In the genomic region with DNA sequence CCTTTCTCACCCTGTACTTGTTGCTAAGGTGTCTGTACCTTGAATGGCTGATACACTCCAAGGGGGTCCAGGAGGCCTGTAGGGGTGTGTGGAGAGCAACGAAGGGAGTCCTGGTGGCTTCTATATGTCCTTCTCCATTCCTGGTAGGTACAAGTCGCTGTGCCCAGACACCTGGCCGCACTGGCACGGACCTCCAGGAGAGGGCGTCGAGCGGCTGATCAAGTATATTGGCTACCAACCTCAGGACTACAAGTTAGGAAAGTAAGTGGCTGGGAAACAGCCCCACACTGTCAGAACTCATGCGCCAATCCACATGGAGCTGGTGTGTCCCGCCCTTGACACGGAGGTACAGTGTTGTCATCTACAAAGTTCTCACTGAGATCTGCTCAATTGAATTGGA, we compare ENCODE assay signal across 17 mouse cellular contexts. TPM values are rescaled to one million over a fixed set of nuclear protein-coding genes. Genes with fewer than 3 reads are reported as not detected.
DNase-seq lines count a peak whose midpoint lies in the region; ATAC-seq and TF ChIP-seq lines count a peak whose summit lies in the region.
"Had no signal": no experiment of that assay in that cellular context is flagged by ENCODE, and none has a peak within 500 bp of the region (broad histone marks: within the 10 kb centered on the region; RNA-seq: fewer than 3 reads in every experiment).

No protein-coding gene starts in this region.

- 51% methylated on average over 10 of the region's 10 CpGs for WGBS in lung, embryonic 14.5 days
- 68% methylated on average over 10 of the region's 10 CpGs for WGBS in midbrain, embryonic 16.5 days

- H3K4me1 ChIP-seq in lung, embryonic 14.5 days (ENCODE audit: insufficient read depth): no peaks in the 10 kb centered on the region; the same call in 1 of the 2 replicates
- H3K4me1 ChIP-seq in midbrain, embryonic 16.5 days (ENCODE audit: control insufficient read depth, insufficient read depth, low read length): no peaks in the 10 kb centered on the region

- no peak overlapping the region for H3K27ac ChIP-seq in lung, embryonic 14.5 days (ENCODE audit: low read depth)
- H3K27ac ChIP-seq in midbrain, embryonic 16.5 days (ENCODE audit: low read length): no peak overlapping the region
- H3K27ac ChIP-seq: forebrain, embryonic 13.5 days; liver, embryonic 15.5 days had no signal

- peak; percentile 90 for DNase-seq in heart, adult 11 months
- no peak for DNase-seq in heart, postnatal 4 days
- DNase-seq in lung, embryonic 14.5 days: no peak
- no peak for DNase-seq in lung, postnatal 36 days
- peak; percentile 59 for DNase-seq in R1 (ENCODE audit: low read depth, low spot score)
- peak; percentile 22 for DNase-seq in splenic B cell, adult 2 months (ENCODE audit: low read depth, low spot score)
- DNase-seq in heart, adult 8-10 months (ENCODE audit: low spot score): no peak
- DNase-seq: adrenal gland, adult 8-10 months; cerebellum, postnatal 36 days; heart, adult 18-20 months; heart, postnatal 10 days; right cerebral cortex, adult 18-20 months had no signal

- ATAC-seq in lung, embryonic 14.5 days (ENCODE audit: insufficient read depth): no peak
- ATAC-seq in midbrain, embryonic 16.5 days: no peak
- ATAC-seq: forebrain, embryonic 13.5 days; Patski had no signal

- H3K9ac ChIP-seq in lung, embryonic 14.5 days: no peak overlapping the region
- H3K9ac ChIP-seq in midbrain, embryonic 16.5 days (ENCODE audit: low read depth, low read length): no peak overlapping the region
- H3K9ac ChIP-seq: forebrain, embryonic 13.5 days; liver, embryonic 15.5 days had no signal

- no peaks in the 10 kb centered on the region for H3K27me3 ChIP-seq in lung, embryonic 14.5 days (ENCODE audit: insufficient read depth, low read length)
- H3K27me3 ChIP-seq in splenic B cell, adult 2 months (ENCODE audit: control insufficient read depth, insufficient read depth, low read length, poor library complexity, severe bottlenecking): no peaks in the 10 kb centered on the region
- H3K27me3 ChIP-seq in midbrain, embryonic 16.5 days (ENCODE audit: control insufficient read depth, insufficient read depth, low read depth, low read length): no peaks in the 10 kb centered on the region
- H3K27me3 ChIP-seq: liver, embryonic 15.5 days; Patski had no signal

- TF ChIP-seq CTCF in lung, embryonic 14.5 days (IDR thresholded peaks at IDR 0.05; ENCODE audit: low read depth): peak; percentile 15; the same call in 1 of the 2 replicates

- no peak overlapping the region for H3K4me2 ChIP-seq in lung, embryonic 14.5 days
- no peak overlapping the region for H3K4me2 ChIP-seq in midbrain, embryonic 16.5 days (ENCODE audit: low read length)
- H3K4me2 ChIP-seq: forebrain, embryonic 13.5 days; liver, embryonic 15.5 days had no signal

- no peak overlapping the region for H3K4me3 ChIP-seq in lung, embryonic 14.5 days (ENCODE audit: low read depth, low read length)
- no peak overlapping the region for H3K4me3 ChIP-seq in midbrain, embryonic 16.5 days (ENCODE audit: low read depth, low read length)
- H3K4me3 ChIP-seq: forebrain, embryonic 13.5 days; liver, embryonic 15.5 days had no signal

- H3K9me3 ChIP-seq in lung, embryonic 14.5 days (ENCODE audit: low read depth, low read length): no peaks in the 10 kb centered on the region
- no peaks in the 10 kb centered on the region for H3K9me3 ChIP-seq in midbrain, embryonic 16.5 days (replicated peaks; ENCODE audit: control insufficient read depth, low read length, poor library complexity, severe bottlenecking)
- H3K9me3 ChIP-seq: forebrain, embryonic 13.5 days; liver, embryonic 15.5 days; megakaryocyte, embryonic 14.5 days had no signal

- no peaks in the 10 kb centered on the region for H3K36me3 ChIP-seq in lung, embryonic 14.5 days (ENCODE audit: insufficient read depth)
- no peaks in the 10 kb centered on the region for H3K36me3 ChIP-seq in splenic B cell, adult 2 months (ENCODE audit: control insufficient read depth, insufficient read depth, low read length, poor library complexity, severe bottlenecking)
- H3K36me3 ChIP-seq in midbrain, embryonic 16.5 days (ENCODE audit: control insufficient read depth, insufficient read depth, low read length): no peaks in the 10 kb centered on the region
- H3K36me3 ChIP-seq: liver, embryonic 15.5 days had no signal

RNA-seq across cellular contexts. Expression of gene Kctd10, which starts 28.8 kb away (rescaled TPM):
- 10 to 100 TPM; 76.1 to 80.1 TPM for total RNA-seq in heart, postnatal 4 days (2021)
- 140 and 144 TPM in 2 replicates for polyA plus RNA-seq in lung, embryonic 14.5 days (2014; fragmentation: Nextera tagmentation; extraction: Ambion mirVana)
- polyA plus RNA-seq in midbrain, embryonic 16.5 days (2015; fragmentation: Nextera tagmentation; extraction: Ambion mirVana): 70.3 and 82.3 TPM in 2 replicates
- 10 to 100 TPM; 39.6 to 55.1 (median 44.7) TPM for total RNA-seq in heart, adult 8-10 months (2022)

RNA-seq across cellular contexts. Expression of gene Ube3b, which starts 28.9 kb away (rescaled TPM):
- total RNA-seq in heart, postnatal 4 days (2021): 10 to 100 TPM; 74.3 to 76.3 TPM
- polyA plus RNA-seq in lung, embryonic 14.5 days (2014; fragmentation: Nextera tagmentation; extraction: Ambion mirVana): 56.3 and 59.3 TPM in 2 replicates
- polyA plus RNA-seq in midbrain, embryonic 16.5 days (2015; fragmentation: Nextera tagmentation; extraction: Ambion mirVana): 35.6 and 39.0 TPM in 2 replicates
- total RNA-seq in heart, adult 8-10 months (2022): 100 to 1,000 TPM in 3 of 4 experiments, 10 to 100 TPM in 1; 98.7 to 113 (median 104) TPM

Comparison
In these comparisons a context has a peak if more than half of its experiments do, and no peak if none do; other contexts are left out.
1. DNase-seq: peak in heart, adult 11 months (single experiment), R1 (single experiment) and splenic B cell, adult 2 months (single experiment); none in heart, postnatal 4 days (single experiment), lung, embryonic 14.5 days (single experiment), lung, postnatal 36 days (single experiment) and heart, adult 8-10 months (single experiment).